Mouse (Mus musculus): Measurements from ENCODE around the gene Tspan4. TPM values are rescaled to one million over a fixed set of nuclear protein-coding genes. Genes with fewer than 3 reads are reported as not detected.

Tspan4 gene
- polyA plus RNA-seq, 1 experiment from 2014 or later: 76.7 TPM

DNA sequence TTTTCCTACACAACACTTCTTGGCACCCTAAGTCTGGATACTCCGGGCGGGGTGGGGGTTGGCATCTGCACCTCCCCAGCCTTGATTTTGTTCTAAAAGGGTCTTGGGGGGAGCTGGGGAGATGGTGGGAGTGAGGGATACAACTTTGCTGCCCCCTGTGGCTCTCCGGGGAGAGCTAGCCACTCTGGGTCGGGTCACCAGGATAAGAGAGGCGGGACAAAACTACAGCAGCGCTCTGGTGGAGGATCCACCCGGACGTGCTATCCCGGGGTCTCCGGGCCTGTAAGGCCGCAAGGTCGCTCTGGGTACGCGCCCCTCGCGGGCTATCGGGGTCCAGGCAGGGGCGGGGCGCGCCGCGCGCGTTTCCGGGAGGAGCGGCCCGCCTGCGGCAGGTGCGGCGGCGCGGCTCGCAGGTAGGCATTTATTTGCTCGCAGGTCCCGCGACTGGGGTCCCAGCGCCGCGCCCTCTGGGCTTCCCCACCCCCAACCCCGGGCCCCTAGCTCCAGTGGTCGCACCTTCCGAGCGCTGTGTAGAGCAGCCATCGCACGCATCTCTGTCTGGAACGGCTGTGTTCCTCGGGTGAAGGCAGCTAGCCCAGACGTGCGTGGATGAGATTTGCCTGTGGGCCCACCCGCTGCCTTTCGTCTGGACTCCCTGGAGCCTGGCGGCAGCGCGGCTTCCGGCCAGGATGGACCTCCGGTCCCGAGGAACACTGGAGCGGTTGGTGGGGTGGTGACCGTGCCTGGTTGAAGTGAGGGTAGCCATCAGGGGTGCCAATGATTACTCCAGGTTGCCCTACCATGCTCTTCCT lies 13.3 kb upstream of the Tspan4 start:
- Histone ChIP-seq H3K4me1 (ENCODE audit: control insufficient read depth, insufficient read depth, low read length) (peaks cover 31% of the 10 kb centered on the region), H3K36me3 (ENCODE audit: control insufficient read depth, insufficient read depth, low read length) (peaks cover 6% of the 10 kb centered on the region; the same call in 1 of the 2 replicates), H3K9ac (replicated peaks; ENCODE audit: low read depth, low read length) (no peak overlapping the region; the same call in 1 of the 2 replicates), H3K9me3 (ENCODE audit: control insufficient read depth, low read depth, low read length) (no peaks in the 10 kb centered on the region), H3K4me3 (ENCODE audit: low read depth, low read length) (peak overlapping the region; percentile 37), H3K27ac (ENCODE audit: low read length) (no peak overlapping the region), H3K27me3 (ENCODE audit: control insufficient read depth, insufficient read depth, low read length) (peaks cover 19% of the 10 kb centered on the region; the same call in 1 of the 2 replicates), H3K4me2 (replicated peaks; ENCODE audit: low read depth, low read length) (peak overlapping the region; percentile 70)
- ATAC-seq (ENCODE audit: insufficient number of reproducible peaks, insufficient read depth, low FRiP score, low read depth): no peak
- 3% methylated on average over 57 of the region's 59 CpGs for WGBS

DNA sequence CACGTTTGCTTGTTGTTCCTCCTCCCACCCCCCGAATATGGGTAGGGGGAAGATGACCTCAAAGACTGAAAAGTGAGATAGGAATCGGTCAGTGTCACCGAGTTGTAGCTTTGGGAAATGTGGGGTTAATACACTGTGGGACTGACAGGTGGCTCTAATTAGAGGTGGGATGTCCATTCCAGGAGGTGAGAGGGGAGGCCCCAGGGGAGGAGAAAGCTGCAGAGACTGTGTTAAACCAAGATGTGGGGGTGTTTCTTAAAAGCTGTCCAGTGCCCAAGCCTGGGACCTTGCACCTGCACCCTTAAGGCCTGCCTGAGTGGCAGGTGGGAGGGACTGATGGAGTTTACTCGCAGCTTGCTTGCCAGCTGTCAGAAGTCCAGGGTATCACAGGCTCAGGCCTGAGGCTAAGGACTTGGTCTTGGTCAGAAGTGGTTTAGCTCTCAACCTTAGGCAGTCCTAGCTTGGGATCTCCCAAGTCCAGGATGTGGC lies 12.7 kb upstream of the Tspan4 start:
- ATAC-seq (ENCODE audit: insufficient number of reproducible peaks, insufficient read depth, low FRiP score, low read depth): no peak
- WGBS: 13% methylated on average over 5 of the region's 5 CpGs
- H3K27me3 ChIP-seq (ENCODE audit: control insufficient read depth, insufficient read depth, low read length): peaks cover 19% of the 10 kb centered on the region; the same call in 1 of the 2 replicates
- no peak overlapping the region for H3K9ac ChIP-seq (replicated peaks; ENCODE audit: low read depth, low read length)
- H3K36me3 ChIP-seq (ENCODE audit: control insufficient read depth, insufficient read depth, low read length): peaks cover 6% of the 10 kb centered on the region; the same call in 1 of the 2 replicates
- peaks cover 34% of the 10 kb centered on the region for H3K4me1 ChIP-seq (ENCODE audit: control insufficient read depth, insufficient read depth, low read length)
- no peak overlapping the region for H3K27ac ChIP-seq (ENCODE audit: low read length)
- peak overlapping the region; percentile 37 for H3K4me3 ChIP-seq (ENCODE audit: low read depth, low read length)
- H3K4me2 ChIP-seq (replicated peaks; ENCODE audit: low read depth, low read length): peak overlapping the region; percentile 70
- H3K9me3 ChIP-seq (ENCODE audit: control insufficient read depth, low read depth, low read length): no peaks in the 10 kb centered on the region

DNA sequence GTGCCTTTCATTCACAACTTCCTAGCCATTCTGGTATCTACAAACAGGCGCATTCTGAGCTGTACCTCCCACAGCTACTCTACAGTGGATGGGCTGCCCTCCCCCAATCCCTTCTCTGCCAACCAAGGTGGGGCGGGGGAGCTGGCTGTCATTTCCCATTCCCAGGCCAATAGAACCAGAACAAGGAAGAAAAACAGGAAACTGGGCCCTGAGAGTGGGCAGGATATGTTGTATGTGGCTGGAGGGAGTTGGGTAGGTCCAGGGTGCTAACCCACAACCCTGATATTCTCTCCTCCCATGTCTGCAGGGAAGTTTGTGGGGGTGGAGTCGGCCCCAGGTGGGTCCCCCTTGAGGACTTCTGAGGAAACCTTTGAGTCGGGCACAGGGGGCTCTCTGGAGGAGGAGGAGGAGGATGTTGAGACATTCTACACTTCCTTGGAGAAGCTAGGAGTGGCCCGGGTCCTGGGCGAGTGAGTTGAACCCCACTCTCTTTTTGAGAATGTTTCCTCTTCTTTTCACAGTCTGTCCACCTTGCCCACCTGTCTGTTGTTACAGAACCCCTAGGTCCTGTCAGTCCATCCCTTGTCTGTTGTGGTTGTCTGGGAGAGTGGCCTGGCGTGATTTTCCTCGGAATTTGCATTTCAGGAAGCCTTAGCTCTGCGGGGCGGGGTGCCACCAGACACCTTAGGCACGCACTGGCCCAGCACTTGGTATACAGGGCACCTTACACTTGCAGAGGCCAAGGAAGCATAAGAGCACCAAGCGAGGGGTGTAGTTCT lies 11.0 kb upstream of the Tspan4 start:
- Histone ChIP-seq H3K27me3 (ENCODE audit: control insufficient read depth, insufficient read depth, low read length) (peaks cover 19% of the 10 kb centered on the region; the same call in 1 of the 2 replicates), H3K27ac (ENCODE audit: low read length) (no peak overlapping the region), H3K4me3 (ENCODE audit: low read depth, low read length) (0 out of 2 replicates have a peak overlapping the region, but pooled peaks have one; percentile 11), H3K9ac (replicated peaks; ENCODE audit: low read depth, low read length) (no peak overlapping the region), H3K4me2 (replicated peaks; ENCODE audit: low read depth, low read length) (peak overlapping the region; percentile 34), H3K36me3 (ENCODE audit: control insufficient read depth, insufficient read depth, low read length) (no peaks in the 10 kb centered on the region), H3K4me1 (ENCODE audit: control insufficient read depth, insufficient read depth, low read length) (peaks cover 46% of the 10 kb centered on the region), H3K9me3 (ENCODE audit: control insufficient read depth, low read depth, low read length) (no peaks in the 10 kb centered on the region)
- no peak for ATAC-seq (ENCODE audit: insufficient number of reproducible peaks, insufficient read depth, low FRiP score, low read depth)
- WGBS: 35% methylated on average over 12 of the region's 12 CpGs

DNA sequence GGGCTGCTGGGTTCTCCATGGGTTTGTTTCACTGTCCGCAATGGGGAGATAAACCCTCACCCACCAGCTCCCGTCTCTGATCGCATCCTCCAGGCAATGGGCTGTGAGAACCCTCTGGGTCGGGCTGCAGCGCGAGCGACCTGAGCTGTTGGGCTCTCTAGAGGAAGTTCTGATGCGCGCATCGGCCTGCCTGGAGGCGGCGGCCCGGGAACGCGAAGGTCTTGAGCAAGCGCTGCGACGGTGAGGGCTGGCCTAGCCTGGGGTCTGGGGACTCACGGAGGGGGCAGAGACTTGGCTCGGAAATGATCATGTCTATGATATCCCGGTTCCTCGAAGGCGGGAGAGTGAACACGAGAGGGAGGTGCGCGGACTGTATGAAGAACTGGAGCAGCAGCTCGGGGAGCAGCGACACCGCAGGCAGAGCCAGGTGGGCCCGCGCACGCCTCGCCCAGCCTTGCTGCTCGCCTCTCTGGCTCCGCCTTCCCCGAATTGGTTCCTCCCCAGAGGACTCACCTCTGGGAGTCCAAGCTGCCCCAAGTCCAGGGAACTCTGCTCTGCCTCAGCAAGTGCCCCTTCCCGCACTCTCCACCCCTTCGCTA lies 10.3 kb upstream of the Tspan4 start:
- Histone ChIP-seq H3K9ac (replicated peaks; ENCODE audit: low read depth, low read length) (0 out of 2 replicates have a peak overlapping the region, but pooled peaks have one; percentile 2), H3K27ac (ENCODE audit: low read length) (no peak overlapping the region), H3K4me2 (replicated peaks; ENCODE audit: low read depth, low read length) (peak overlapping the region; percentile 34), H3K4me1 (ENCODE audit: control insufficient read depth, insufficient read depth, low read length) (peaks cover 51% of the 10 kb centered on the region), H3K4me3 (ENCODE audit: low read depth, low read length) (peak overlapping the region; percentile 11; the same call in 1 of the 2 replicates), H3K27me3 (ENCODE audit: control insufficient read depth, insufficient read depth, low read length) (peaks cover 19% of the 10 kb centered on the region; the same call in 1 of the 2 replicates), H3K9me3 (ENCODE audit: control insufficient read depth, low read depth, low read length) (no peaks in the 10 kb centered on the region), H3K36me3 (ENCODE audit: control insufficient read depth, insufficient read depth, low read length) (peaks cover under 1% of the 10 kb centered on the region; the same call in 1 of the 2 replicates)
- ATAC-seq (ENCODE audit: insufficient number of reproducible peaks, insufficient read depth, low FRiP score, low read depth): no peak
- whole genome bisulfite sequencing: 9% methylated on average over 33 of the region's 38 CpGs

DNA sequence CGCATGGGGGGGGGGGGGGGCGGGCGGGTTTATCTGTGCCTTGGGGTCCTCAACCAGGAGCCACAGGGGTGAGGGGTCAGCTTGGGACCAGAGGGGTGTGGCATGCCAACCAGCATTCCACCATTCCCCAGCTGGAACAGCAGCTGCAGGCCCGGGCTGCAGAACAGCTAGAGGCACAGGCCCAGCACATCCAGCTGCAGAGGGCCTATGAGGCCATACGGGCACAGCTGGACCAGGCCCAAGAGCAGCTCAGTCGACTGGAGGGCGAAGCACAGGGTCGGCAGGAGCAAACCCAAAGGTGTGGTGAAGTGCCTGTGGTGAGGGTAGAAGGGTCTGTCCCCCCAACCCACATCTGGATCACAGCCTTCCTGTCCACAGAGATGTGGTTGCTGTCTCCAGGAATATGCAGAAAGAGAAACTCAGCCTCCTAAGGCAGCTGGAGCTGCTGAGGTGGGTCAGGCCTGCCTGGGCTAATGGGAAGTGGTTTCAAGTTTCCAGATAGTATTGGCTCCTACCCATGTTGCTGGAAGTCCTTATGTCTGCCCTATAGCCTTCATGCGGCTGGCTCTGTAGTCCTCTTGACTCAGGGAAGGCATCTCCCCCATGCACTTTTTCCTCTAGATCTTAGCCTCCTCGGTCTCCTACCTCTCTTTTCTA lies 9.5 kb upstream of the Tspan4 start:
- H3K36me3 ChIP-seq (ENCODE audit: control insufficient read depth, insufficient read depth, low read length): peaks cover 9% of the 10 kb centered on the region; the same call in 1 of the 2 replicates
- no peak overlapping the region for H3K27ac ChIP-seq (ENCODE audit: low read length)
- no peak for ATAC-seq (ENCODE audit: insufficient number of reproducible peaks, insufficient read depth, low FRiP score, low read depth)
- 0 out of 2 replicates have a peak overlapping the region, but pooled peaks have one; percentile 11 for H3K4me3 ChIP-seq (ENCODE audit: low read depth, low read length)
- H3K4me1 ChIP-seq (ENCODE audit: control insufficient read depth, insufficient read depth, low read length): peaks cover 45% of the 10 kb centered on the region
- peak overlapping the region; percentile 34; the same call in 1 of the 2 replicates for H3K4me2 ChIP-seq (replicated peaks; ENCODE audit: low read depth, low read length)
- H3K9ac ChIP-seq (replicated peaks; ENCODE audit: low read depth, low read length): no peak overlapping the region
- no peaks in the 10 kb centered on the region for H3K9me3 ChIP-seq (ENCODE audit: control insufficient read depth, low read depth, low read length)
- WGBS: 32% methylated on average over 10 of the region's 10 CpGs
- H3K27me3 ChIP-seq (ENCODE audit: control insufficient read depth, insufficient read depth, low read length): peaks cover 19% of the 10 kb centered on the region; the same call in 1 of the 2 replicates

DNA sequence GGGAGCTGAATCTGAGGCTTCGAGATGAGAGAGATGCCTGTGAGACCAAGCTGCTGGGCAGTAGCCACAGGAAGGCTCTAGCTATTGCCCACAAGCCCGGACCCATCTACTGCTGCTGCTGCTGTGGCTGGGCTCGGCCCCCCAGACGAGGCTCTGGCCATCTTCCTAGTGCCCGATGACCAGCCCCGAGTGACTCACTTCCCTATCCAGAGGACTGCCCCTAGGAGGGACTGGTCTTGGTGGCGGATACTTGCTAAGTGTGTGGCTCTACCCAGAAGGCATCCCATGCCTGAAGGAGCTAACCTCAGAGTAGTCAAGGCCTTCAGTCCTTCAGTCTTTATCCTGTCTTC lies 9.0 kb upstream of the Tspan4 start:
- H3K9me3 ChIP-seq (ENCODE audit: control insufficient read depth, low read depth, low read length): no peaks in the 10 kb centered on the region
- WGBS: 81% methylated on average over 7 of the region's 7 CpGs
- peaks cover 43% of the 10 kb centered on the region for H3K4me1 ChIP-seq (ENCODE audit: control insufficient read depth, insufficient read depth, low read length)
- H3K36me3 ChIP-seq (ENCODE audit: control insufficient read depth, insufficient read depth, low read length): peaks cover 14% of the 10 kb centered on the region
- H3K9ac ChIP-seq (replicated peaks; ENCODE audit: low read depth, low read length): no peak overlapping the region
- no peak overlapping the region for H3K4me2 ChIP-seq (replicated peaks; ENCODE audit: low read depth, low read length)
- ATAC-seq (ENCODE audit: insufficient number of reproducible peaks, insufficient read depth, low FRiP score, low read depth): no peak
- H3K4me3 ChIP-seq (ENCODE audit: low read depth, low read length): no peak overlapping the region
- peaks cover 19% of the 10 kb centered on the region; the same call in 1 of the 2 replicates for H3K27me3 ChIP-seq (ENCODE audit: control insufficient read depth, insufficient read depth, low read length)
- no peak overlapping the region for H3K27ac ChIP-seq (ENCODE audit: low read length)

DNA sequence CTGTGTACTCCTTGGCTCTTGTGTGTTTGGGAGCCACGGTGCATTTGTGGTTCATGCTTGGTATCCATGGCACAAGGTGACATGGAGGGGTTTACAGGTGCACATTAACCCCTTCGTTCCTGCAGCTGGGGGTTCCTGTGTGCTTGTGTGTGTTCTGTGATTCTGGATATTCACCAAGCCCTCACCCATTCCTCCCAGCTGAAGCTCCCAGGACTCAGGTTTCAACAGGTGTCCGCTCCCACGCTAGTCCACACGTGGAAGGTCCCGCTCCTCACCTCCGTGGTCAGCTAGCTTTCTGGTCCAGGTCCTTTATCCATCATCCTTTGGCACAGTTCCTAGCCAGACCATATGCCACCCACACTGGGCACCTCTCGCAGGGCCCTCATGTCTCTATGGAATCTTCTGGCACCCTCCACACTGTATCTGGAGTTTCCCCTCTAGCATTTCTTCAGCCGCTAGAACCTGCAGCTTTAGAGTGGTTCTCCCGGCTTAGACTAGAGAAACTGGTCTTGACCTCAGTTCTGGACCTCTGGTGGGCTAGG lies 8.4 kb upstream of the Tspan4 start:
- H3K9me3 ChIP-seq (ENCODE audit: control insufficient read depth, low read depth, low read length): no peaks in the 10 kb centered on the region
- no peak for ATAC-seq (ENCODE audit: insufficient number of reproducible peaks, insufficient read depth, low FRiP score, low read depth)
- H3K4me3 ChIP-seq (ENCODE audit: low read depth, low read length): peak overlapping the region; percentile 78
- H3K27ac ChIP-seq (ENCODE audit: low read length): peak overlapping the region; percentile 92; the same call in 1 of the 2 replicates
- peak overlapping the region; percentile 87 for H3K4me2 ChIP-seq (replicated peaks; ENCODE audit: low read depth, low read length)
- H3K4me1 ChIP-seq (ENCODE audit: control insufficient read depth, insufficient read depth, low read length): peaks cover 36% of the 10 kb centered on the region
- H3K36me3 ChIP-seq (ENCODE audit: control insufficient read depth, insufficient read depth, low read length): peaks cover 20% of the 10 kb centered on the region
- no peak overlapping the region for H3K9ac ChIP-seq (replicated peaks; ENCODE audit: low read depth, low read length)
- H3K27me3 ChIP-seq (ENCODE audit: control insufficient read depth, insufficient read depth, low read length): peaks cover 19% of the 10 kb centered on the region; the same call in 1 of the 2 replicates
- WGBS: 52% methylated on average over 10 of the region's 10 CpGs
